ENCODE assay signal across 12 mouse cellular contexts in genomic region chr8:8985395-8985794, GRCm38 (mm10).
DNase-seq lines count a peak whose midpoint lies in the region; ATAC-seq and TF ChIP-seq lines count a peak whose summit lies in the region.
"Had no signal": no experiment of that assay in that cellular context is flagged by ENCODE, and none has a peak within 500 bp of the region (broad histone marks: within the 10 kb centered on the region; RNA-seq: fewer than 3 reads in every experiment).

No protein-coding gene starts in this region.

- no peaks in the 10 kb centered on the region for H3K36me3 ChIP-seq in heart, postnatal 0 days (replicated peaks; ENCODE audit: control insufficient read depth, insufficient read depth, low read length)
- no peaks in the 10 kb centered on the region for H3K36me3 ChIP-seq in heart, embryonic 12.5 days
- H3K36me3 ChIP-seq in midbrain, embryonic 13.5 days: no peaks in the 10 kb centered on the region
- H3K36me3 ChIP-seq in midbrain, embryonic 14.5 days (ENCODE audit: control insufficient read depth, insufficient read depth, low read length): no peaks in the 10 kb centered on the region

- H3K4me3 ChIP-seq in heart, postnatal 0 days (ENCODE audit: low read depth, low read length): no peak overlapping the region
- no peak overlapping the region for H3K4me3 ChIP-seq in heart, embryonic 12.5 days
- no peak overlapping the region for H3K4me3 ChIP-seq in midbrain, embryonic 13.5 days (replicated peaks)
- no peak overlapping the region for H3K4me3 ChIP-seq in midbrain, embryonic 14.5 days (replicated peaks; ENCODE audit: low read depth, low read length)

- ATAC-seq in heart, postnatal 0 days (ENCODE audit: insufficient read depth, low read depth): no peak
- no peak for ATAC-seq in heart, embryonic 12.5 days (ENCODE audit: insufficient number of reproducible peaks, low FRiP score)
- 0 out of 2 replicates have a peak, but pooled peaks have one; percentile 25 for ATAC-seq in midbrain, embryonic 13.5 days
- ATAC-seq in midbrain, embryonic 14.5 days (ENCODE audit: low FRiP score, low TSS enrichment): no peak
- peak; percentile 78 for ATAC-seq in megakaryocyte progenitor cell, adult 5-6 weeks (replicated peaks; ENCODE audit: poor library complexity)

- no peak overlapping the region for H3K27ac ChIP-seq in heart, postnatal 0 days (ENCODE audit: low read depth)
- H3K27ac ChIP-seq in heart, embryonic 12.5 days (ENCODE audit: poor library complexity, severe bottlenecking): no peak overlapping the region
- H3K27ac ChIP-seq in midbrain, embryonic 13.5 days: no peak overlapping the region
- H3K27ac ChIP-seq in midbrain, embryonic 14.5 days (replicated peaks; ENCODE audit: low read depth, low read length): no peak overlapping the region
- H3K27ac ChIP-seq: macrophage had no signal

- H3K4me1 ChIP-seq in heart, postnatal 0 days (ENCODE audit: control insufficient read depth, insufficient read depth): peaks cover 8% of the 10 kb centered on the region; the same call in 1 of the 2 replicates
- H3K4me1 ChIP-seq in heart, embryonic 12.5 days (replicated peaks): peaks cover 22% of the 10 kb centered on the region
- H3K4me1 ChIP-seq in midbrain, embryonic 13.5 days (replicated peaks): peaks cover 19% of the 10 kb centered on the region
- peaks cover 13% of the 10 kb centered on the region; the same call in 1 of the 2 replicates for H3K4me1 ChIP-seq in midbrain, embryonic 14.5 days (ENCODE audit: control insufficient read depth, insufficient read depth, low read length)

- whole genome bisulfite sequencing in heart, postnatal 0 days: 75% methylated on average over 13 of the region's 13 CpGs
- WGBS in heart, embryonic 12.5 days: 77% methylated on average over 13 of the region's 13 CpGs
- whole genome bisulfite sequencing in midbrain, embryonic 13.5 days: 84% methylated on average over 13 of the region's 13 CpGs
- 85% methylated on average over 13 of the region's 13 CpGs for WGBS in midbrain, embryonic 14.5 days

- DNase-seq in heart, postnatal 0 days (ENCODE audit: low spot score): no peak
- no peak for DNase-seq in midbrain, embryonic 14.5 days
- DNase-seq in ES-CJ7 (ENCODE audit: low read depth, low spot score): peak; percentile 71
- no peak for DNase-seq in cerebellum, postnatal 36 days
- no peak for DNase-seq in left cerebral cortex, adult 11 months (ENCODE audit: low spot score)
- DNase-seq: cerebellum, adult 2 months; kidney, postnatal 4 days had no signal

- TF ChIP-seq CTCF in heart, postnatal 0 days (IDR thresholded peaks at IDR 0.05; ENCODE audit: low read depth): peak; percentile 22; the same call in 1 of the 2 replicates

- no peak overlapping the region for H3K9ac ChIP-seq in heart, postnatal 0 days (replicated peaks; ENCODE audit: low read depth, low read length)
- H3K9ac ChIP-seq in heart, embryonic 12.5 days: no peak overlapping the region
- H3K9ac ChIP-seq in midbrain, embryonic 13.5 days (replicated peaks): no peak overlapping the region
- H3K9ac ChIP-seq in midbrain, embryonic 14.5 days (replicated peaks; ENCODE audit: low read length): no peak overlapping the region

- no peak for TF ChIP-seq EP300 in heart, postnatal 0 days (IDR thresholded peaks at IDR 0.05; ENCODE audit: low read depth)

- H3K4me2 ChIP-seq in heart, postnatal 0 days (ENCODE audit: low read depth, low read length): no peak overlapping the region
- H3K4me2 ChIP-seq in heart, embryonic 12.5 days: no peak overlapping the region
- no peak overlapping the region for H3K4me2 ChIP-seq in midbrain, embryonic 13.5 days (replicated peaks)
- H3K4me2 ChIP-seq in midbrain, embryonic 14.5 days (ENCODE audit: low read length): no peak overlapping the region

- no peaks in the 10 kb centered on the region for H3K27me3 ChIP-seq in heart, postnatal 0 days (ENCODE audit: control insufficient read depth, insufficient read depth, low read length)
- no peaks in the 10 kb centered on the region for H3K27me3 ChIP-seq in heart, embryonic 12.5 days (replicated peaks)
- H3K27me3 ChIP-seq in midbrain, embryonic 13.5 days: peaks cover 28% of the 10 kb centered on the region
- 0 out of 2 replicates have a peak, but pooled peaks cover 1% of the 10 kb centered on the region for H3K27me3 ChIP-seq in midbrain, embryonic 14.5 days (ENCODE audit: control insufficient read depth, insufficient read depth, low read length)
- H3K27me3 ChIP-seq: CH12.LX had no signal

- no peaks in the 10 kb centered on the region for H3K9me3 ChIP-seq in heart, postnatal 0 days (replicated peaks; ENCODE audit: control insufficient read depth, low read length)
- H3K9me3 ChIP-seq in heart, embryonic 12.5 days (replicated peaks): 0 out of 2 replicates have a peak, but pooled peaks cover 4% of the 10 kb centered on the region
- 0 out of 2 replicates have a peak, but pooled peaks cover 3% of the 10 kb centered on the region for H3K9me3 ChIP-seq in midbrain, embryonic 13.5 days
- no peaks in the 10 kb centered on the region for H3K9me3 ChIP-seq in midbrain, embryonic 14.5 days (ENCODE audit: control insufficient read depth, low read length)

Comparison
In these comparisons a context has a peak if more than half of its experiments do, and no peak if none do; other contexts are left out.
1. ATAC-seq: peak in midbrain, embryonic 13.5 days (single experiment) and megakaryocyte progenitor cell, adult 5-6 weeks (single experiment); none in heart, postnatal 0 days (single experiment), heart, embryonic 12.5 days (single experiment) and midbrain, embryonic 14.5 days (single experiment).